8 mouse cellular contexts compared by ENCODE assay signal in the genomic region with DNA sequence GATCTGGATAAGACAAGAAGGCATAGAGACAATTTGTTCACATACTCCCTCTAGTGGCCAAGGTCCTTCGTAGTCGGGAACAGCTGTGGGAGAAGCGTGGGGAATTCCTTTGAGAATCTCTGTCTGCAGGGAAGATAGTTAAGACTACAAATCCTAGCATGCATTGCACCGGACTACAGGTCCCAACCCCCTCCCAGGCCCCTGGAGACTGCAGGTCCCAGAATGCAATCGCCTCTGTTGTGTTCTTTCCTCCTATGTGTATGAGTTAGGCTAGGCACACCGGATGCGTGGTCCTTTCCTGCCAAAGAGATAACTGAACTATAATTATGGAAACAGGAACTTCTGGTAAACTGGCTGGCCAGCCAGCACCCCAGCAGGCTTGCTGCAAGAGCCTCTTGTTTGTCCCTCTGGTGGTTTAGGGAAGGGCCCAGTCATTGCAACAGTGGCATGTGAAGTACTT. TPM values are rescaled to one million over a fixed set of nuclear protein-coding genes. Genes with fewer than 3 reads are reported as not detected.
A peak's percentile ranks its signal among the peaks of the same experiment; 100 is the strongest.
DNase-seq lines count a peak whose midpoint lies in the region; ATAC-seq lines count a peak whose summit lies in the region.

No protein-coding gene starts in this region.

- H3K9me3 ChIP-seq in forebrain, embryonic 16.5 days (ENCODE audit: control insufficient read depth, low read length), result no peaks in the 10 kb centered on the region
- no peaks in the 10 kb centered on the region for H3K9me3 ChIP-seq in neural tube, embryonic 14.5 days (ENCODE audit: control insufficient read depth, low read length)

- H3K4me2 ChIP-seq in forebrain, embryonic 16.5 days (ENCODE audit: low read length), result peak overlapping the region; percentile 34
- peak overlapping the region; percentile 29; the same call in 1 of the 2 replicates for H3K4me2 ChIP-seq in neural tube, embryonic 14.5 days (ENCODE audit: low read depth, low read length)

- 2% methylated on average over 7 of the region's 7 CpGs for WGBS in forebrain, embryonic 16.5 days
- WGBS in neural tube, embryonic 14.5 days, result 3% methylated on average over 7 of the region's 7 CpGs

- no peak overlapping the region for H3K9ac ChIP-seq in forebrain, embryonic 16.5 days (replicated peaks; ENCODE audit: low read depth, low read length)
- peak overlapping the region; percentile 28; the same call in 1 of the 2 replicates for H3K9ac ChIP-seq in neural tube, embryonic 14.5 days (replicated peaks; ENCODE audit: low read depth, low read length)

- peak overlapping the region; percentile 78 for H3K27ac ChIP-seq in forebrain, embryonic 16.5 days (ENCODE audit: low read length)
- 0 out of 2 replicates have a peak overlapping the region, but pooled peaks have one; percentile 16 for H3K27ac ChIP-seq in neural tube, embryonic 14.5 days (ENCODE audit: low read depth, low read length)

- intact Hi-C loops in heart, postnatal 36 days (cut with DNase I), result loop anchor here (2.0 kb wide), 3 partner anchors 27 to 109 kb away; a partner anchor contains a TSS

- H3K4me1 ChIP-seq in forebrain, embryonic 16.5 days (replicated peaks; ENCODE audit: control insufficient read depth, insufficient read depth, low read length), result peaks cover 18% of the 10 kb centered on the region
- H3K4me1 ChIP-seq in neural tube, embryonic 14.5 days (ENCODE audit: control insufficient read depth, insufficient read depth, low read length), result peaks cover 17% of the 10 kb centered on the region; the same call in 1 of the 2 replicates

- peak; percentile 93 for ATAC-seq in forebrain, embryonic 16.5 days
- peak; percentile 85 for ATAC-seq in neural tube, embryonic 14.5 days (ENCODE audit: low read depth)

- peak; percentile 94 for DNase-seq in MN1 (ENCODE audit: low spot score)
- DNase-seq in cerebellum, adult 18-20 months, result peak; percentile 80 to 88
- DNase-seq in heart, postnatal 36 days, result peak; percentile 80 to 84
- DNase-seq in layer of hippocampus, adult 18-20 months (ENCODE audit: low spot score in 2 of 2), result peak; percentile 91 to 94
- peak; percentile 94 to 96 for DNase-seq in lung, adult 18-20 months
- peak; percentile 65 to 78 for DNase-seq in thymus, adult 18-20 months

- H3K4me3 ChIP-seq in forebrain, embryonic 16.5 days (replicated peaks; ENCODE audit: low read length), result no peak overlapping the region
- 0 out of 2 replicates have a peak overlapping the region, but pooled peaks have one; percentile 7 for H3K4me3 ChIP-seq in neural tube, embryonic 14.5 days (ENCODE audit: low read depth, low read length)

- H3K27me3 ChIP-seq in forebrain, embryonic 16.5 days (replicated peaks; ENCODE audit: control insufficient read depth, insufficient read depth, low read length), result no peaks in the 10 kb centered on the region
- H3K27me3 ChIP-seq in neural tube, embryonic 14.5 days (ENCODE audit: control insufficient read depth, insufficient read depth, low read length), result no peaks in the 10 kb centered on the region

- H3K36me3 ChIP-seq in forebrain, embryonic 16.5 days (ENCODE audit: control insufficient read depth, insufficient read depth), result no peaks in the 10 kb centered on the region
- no peaks in the 10 kb centered on the region for H3K36me3 ChIP-seq in neural tube, embryonic 14.5 days (ENCODE audit: control insufficient read depth, insufficient read depth, low read length)

RNA-seq across cellular contexts. Expression of a gene that starts 2.8 kb away (rescaled TPM):
- polyA plus RNA-seq in forebrain, embryonic 16.5 days (2015; fragmentation: Nextera tagmentation; extraction: Ambion mirVana), result 13.5 and 20.5 TPM in 2 replicates
- total RNA-seq in heart, postnatal 36 days (2021), result 10 to 100 TPM; 22.0 to 23.7 TPM
- 1 to 10 TPM; 1.9 TPM for total RNA-seq in layer of hippocampus, adult 18-20 months (2021)
- 3.5 and 22.9 TPM in 2 replicates for polyA plus RNA-seq in neural tube, embryonic 14.5 days (2014; fragmentation: Nextera tagmentation; extraction: Ambion mirVana)

RNA-seq across cellular contexts. Expression of a gene that starts 5.2 kb away (rescaled TPM):
- polyA plus RNA-seq in forebrain, embryonic 16.5 days (2015; fragmentation: Nextera tagmentation; extraction: Ambion mirVana), result 6.3 and 7.7 TPM in 2 replicates
- 10 to 100 TPM; 19.9 to 26.6 TPM for total RNA-seq in heart, postnatal 36 days (2021)
- 10 to 100 TPM; 14.8 to 16.3 TPM for total RNA-seq in layer of hippocampus, adult 18-20 months (2021)
- polyA plus RNA-seq in neural tube, embryonic 14.5 days (2014; fragmentation: Nextera tagmentation; extraction: Ambion mirVana), result 8.3 and 10.4 TPM in 2 replicates

RNA-seq across cellular contexts. Expression of a gene that starts 8.4 kb away (rescaled TPM):
- polyA plus RNA-seq in forebrain, embryonic 16.5 days (2015; fragmentation: Nextera tagmentation; extraction: Ambion mirVana), result 216 and 217 TPM in 2 replicates
- total RNA-seq in heart, postnatal 36 days (2021), result 100 to 1,000 TPM; 143 to 152 TPM
- 10 to 100 TPM; 97.5 to 98.5 TPM for total RNA-seq in layer of hippocampus, adult 18-20 months (2021)
- 234 TPM in 2 replicates for polyA plus RNA-seq in neural tube, embryonic 14.5 days (2014; fragmentation: Nextera tagmentation; extraction: Ambion mirVana)

RNA-seq across cellular contexts. Expression of a gene that starts 27.5 kb away (rescaled TPM):
- 22.7 and 23.3 TPM in 2 replicates for polyA plus RNA-seq in forebrain, embryonic 16.5 days (2015; fragmentation: Nextera tagmentation; extraction: Ambion mirVana)
- 1 to 10 TPM; 4.1 to 7.1 TPM for total RNA-seq in heart, postnatal 36 days (2021)
- total RNA-seq in layer of hippocampus, adult 18-20 months (2021), result 10 to 100 TPM; 11.5 to 13.3 TPM
- polyA plus RNA-seq in neural tube, embryonic 14.5 days (2014; fragmentation: Nextera tagmentation; extraction: Ambion mirVana), result 27.7 and 29.2 TPM in 2 replicates

RNA-seq across cellular contexts. Expression of a gene that starts 29.4 kb away (rescaled TPM):
- polyA plus RNA-seq in forebrain, embryonic 16.5 days (2015; fragmentation: Nextera tagmentation; extraction: Ambion mirVana), result 15.8 and 29.0 TPM in 2 replicates
- under 1 TPM; 0.70 to 0.89 TPM for total RNA-seq in heart, postnatal 36 days (2021)
- 10 to 100 TPM; 15.0 to 16.2 TPM for total RNA-seq in layer of hippocampus, adult 18-20 months (2021)
- 60.9 and 76.4 TPM in 2 replicates for polyA plus RNA-seq in neural tube, embryonic 14.5 days (2014; fragmentation: Nextera tagmentation; extraction: Ambion mirVana)

Comparison
In these comparisons a context has a peak if more than half of its experiments do, and no peak if none do; other contexts are left out.
1. RNA of a gene that starts 2.8 kb away (total RNA-seq): 22.0 to 23.7 TPM in heart, postnatal 36 days; 1.9 TPM in layer of hippocampus, adult 18-20 months; every median in the first group is over 4 times any median in the second.
2. Peak in every context shown above with its lines, with median percentiles within 50 percentile points of each other: DNase-seq.